9 mouse cellular contexts compared by ENCODE assay signal in the genomic region with DNA sequence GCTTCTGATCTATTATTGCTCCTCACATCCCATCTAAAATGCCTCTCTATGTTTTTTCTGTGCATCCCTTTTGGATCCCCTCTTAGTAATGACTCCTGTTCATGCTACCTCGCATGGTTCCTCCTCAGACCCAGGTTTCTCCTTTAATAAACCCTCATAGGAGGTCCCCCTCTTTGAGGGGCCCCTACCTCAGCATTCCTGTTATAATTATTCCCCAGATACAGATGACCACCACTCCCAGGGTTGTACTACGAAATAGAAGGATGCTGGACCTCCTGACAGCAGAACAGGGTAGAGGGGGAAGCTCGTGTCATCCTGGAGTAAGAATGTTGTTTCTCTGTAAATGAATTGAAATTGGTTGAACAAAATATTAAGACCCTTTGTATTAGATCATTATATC. TPM values are rescaled to one million over a fixed set of nuclear protein-coding genes. Genes with fewer than 3 reads are reported as not detected.
A peak's percentile ranks its signal among the peaks of the same experiment; 100 is the strongest.
DNase-seq lines count a peak whose midpoint lies in the region; ATAC-seq and TF ChIP-seq lines count a peak whose summit lies in the region.
"Had no signal": no experiment of that assay in that cellular context is flagged by ENCODE, and none has a peak within 500 bp of the region (broad histone marks: within the 10 kb centered on the region; RNA-seq: fewer than 3 reads in every experiment).

A gene (plus strand): TSS at position 301 of the 400 bp plus-strand sequence.

- TF ChIP-seq EP300 in MEL (IDR thresholded peaks at IDR 0.05; ENCODE audit: low read depth in 1 of 2, low read length in 2 of 2): no peak

- no peak for ATAC-seq in heart, embryonic 13.5 days (ENCODE audit: extremely low read depth, insufficient number of reproducible peaks, low FRiP score, low TSS enrichment)
- ATAC-seq in forebrain, postnatal 0 days: no peak

- DNase-seq in heart, adult 18-20 months: no peak
- DNase-seq in MEL (ENCODE audit: low read depth, low spot score): no peak
- DNase-seq in forebrain, postnatal 0 days: no peak
- no peak for DNase-seq in thymus, postnatal 25 days
- DNase-seq in right cerebral cortex, postnatal 14 days: no peak
- no peak for DNase-seq in embryo, embryonic 11 days
- DNase-seq: left cerebral cortex, postnatal 4 days had no signal

- no peak within 1 kb of the TSS for H3K27ac ChIP-seq in heart, embryonic 13.5 days (replicated peaks)
- H3K27ac ChIP-seq in MEL (ENCODE audit: control insufficient read depth, low read depth, low read length): no peak within 1 kb of the TSS
- H3K27ac ChIP-seq in forebrain, postnatal 0 days (ENCODE audit: low read depth, low read length): 0 out of 2 replicates have a peak within 1 kb of the TSS, but pooled peaks have one; percentile 40
- no peak within 1 kb of the TSS for H3K27ac ChIP-seq in macrophage

- peak within 1 kb of the TSS; percentile 83 for H3K4me3 ChIP-seq in heart, embryonic 13.5 days
- peak within 1 kb of the TSS; percentile 81 to 88; a peak in 3 of 4 replicates for H3K4me3 ChIP-seq in MEL (ENCODE audit: control insufficient read depth in 1 of 2, insufficient read depth in 1 of 2, low read depth in 2 of 2, low read length in 2 of 2)
- H3K4me3 ChIP-seq in forebrain, postnatal 0 days (ENCODE audit: low read depth, low read length): peak within 1 kb of the TSS; percentile 71
- peak within 1 kb of the TSS; percentile 8; the same call in 1 of the 2 replicates for H3K4me3 ChIP-seq in macrophage (ENCODE audit: inconsistent target)

- H3K9ac ChIP-seq in heart, embryonic 13.5 days: no peak within 1 kb of the TSS
- H3K9ac ChIP-seq in MEL (ENCODE audit: control insufficient read depth, low read depth, low read length, poor library complexity, severe bottlenecking): no peak within 1 kb of the TSS
- peak within 1 kb of the TSS; percentile 63; the same call in 1 of the 2 replicates for H3K9ac ChIP-seq in forebrain, postnatal 0 days

- no peak for TF ChIP-seq POLR2A in MEL (IDR thresholded peaks at IDR 0.05; ENCODE audit: control insufficient read depth in 1 of 2, insufficient read depth in 1 of 2, low read depth in 1 of 2, low read length in 2 of 2, poor library complexity in 1 of 2)

- WGBS in heart, embryonic 13.5 days: 77% methylated on average over 3 of the region's 3 CpGs
- WGBS in forebrain, postnatal 0 days: 87% methylated on average over 3 of the region's 3 CpGs
- 86% methylated on average over 3 of the region's 3 CpGs for WGBS in macrophage (ENCODE audit: missing documents)

- H3K79me2 ChIP-seq in MEL (ENCODE audit: control insufficient read depth, insufficient read depth, low read length, poor library complexity) (peaks cover 3% of the 10 kb centered on the region; the same call in 1 of the 2 replicates), macrophage (ENCODE audit: inconsistent target) (no peaks in the 10 kb centered on the region)

- H3K4me1 ChIP-seq in heart, embryonic 13.5 days: peaks cover 5% of the 10 kb centered on the region
- peaks cover 0 to 6% of the 10 kb centered on the region in 2 experiments; a peak in 2 of 4 replicates for H3K4me1 ChIP-seq in MEL (ENCODE audit: control insufficient read depth in 1 of 2, insufficient read depth in 2 of 2, low read length in 2 of 2)
- H3K4me1 ChIP-seq in forebrain, postnatal 0 days (ENCODE audit: insufficient read depth): 0 out of 2 replicates have a peak, but pooled peaks cover 3% of the 10 kb centered on the region

- H3K9me3 ChIP-seq in heart, embryonic 13.5 days: peaks cover 9% of the 10 kb centered on the region; the same call in 1 of the 2 replicates
- H3K9me3 ChIP-seq in MEL (replicated peaks; ENCODE audit: insufficient read depth, low read length): no peaks in the 10 kb centered on the region
- H3K9me3 ChIP-seq in forebrain, postnatal 0 days (ENCODE audit: low read length): peaks cover 9% of the 10 kb centered on the region; the same call in 1 of the 2 replicates

- peaks cover 18% of the 10 kb centered on the region; the same call in 1 of the 2 replicates for H3K27me3 ChIP-seq in heart, embryonic 13.5 days (replicated peaks)
- peaks cover 6% of the 10 kb centered on the region in 2 experiments; a peak in 3 of 4 replicates for H3K27me3 ChIP-seq in MEL (ENCODE audit: control insufficient read depth in 1 of 2, insufficient read depth in 2 of 2, low read length in 2 of 2)
- no peaks in the 10 kb centered on the region for H3K27me3 ChIP-seq in forebrain, postnatal 0 days (ENCODE audit: insufficient read depth, low read length)

- H3K4me2 ChIP-seq in heart, embryonic 13.5 days: peak within 1 kb of the TSS; percentile 88
- peak within 1 kb of the TSS; percentile 90 for H3K4me2 ChIP-seq in forebrain, postnatal 0 days (ENCODE audit: low read depth)

- no peak for TF ChIP-seq RAD21 in MEL (IDR thresholded peaks at IDR 0.05; ENCODE audit: low read depth, low read length)

- H3K36me3 ChIP-seq in heart, embryonic 13.5 days: peaks cover 7% of the 10 kb centered on the region; the same call in 1 of the 2 replicates
- no peaks in the 10 kb centered on the region; a peak in 1 of 4 replicates for H3K36me3 ChIP-seq in MEL (ENCODE audit: control insufficient read depth in 1 of 2, insufficient read depth in 2 of 2, low read length in 2 of 2)
- H3K36me3 ChIP-seq in forebrain, postnatal 0 days (ENCODE audit: insufficient read depth): peaks cover 2% of the 10 kb centered on the region; the same call in 1 of the 2 replicates
- H3K36me3 ChIP-seq in macrophage (ENCODE audit: inconsistent target): no peaks in the 10 kb centered on the region

- TF ChIP-seq CTCF in MEL (IDR thresholded peaks at IDR 0.05 in 2 of 3, conservative IDR thresholded peaks at IDR 0.05 in 1 of 3; ENCODE audit: control insufficient read depth in 1 of 3, insufficient read depth in 1 of 3, low read depth in 2 of 3, low read length in 3 of 3, poor library complexity in 1 of 3, severe bottlenecking in 1 of 3): no peak
- no peak for TF ChIP-seq CTCF in forebrain, postnatal 0 days (IDR thresholded peaks at IDR 0.05; ENCODE audit: low read depth)

TF ChIP-seq in MEL, 35 proteins besides CTCF, POLR2A, EP300 and RAD21:
- TF ChIP-seq GATA1 (IDR thresholded peaks at IDR 0.05; ENCODE audit: low read depth, low read length): no peak
- TF ChIP-seq ZC3H11A (IDR thresholded peaks at IDR 0.05; ENCODE audit: low read depth, low read length): no peak
- TF ChIP-seq SMC3 (IDR thresholded peaks at IDR 0.05; ENCODE audit: low read depth, low read length): no peak
- TF ChIP-seq E2F4 (IDR thresholded peaks at IDR 0.05; ENCODE audit: borderline replicate concordance, low read depth, low read length): no peak
- no peak for TF ChIP-seq KAT2A (conservative IDR thresholded peaks at IDR 0.05; ENCODE audit: low read depth, low read length)
TF ChIP-seq in MEL: peak in this region for 0.

RNA-seq across cellular contexts. Expression of the gene that starts here (rescaled TPM):
- 2.1 and 3.0 TPM in 2 replicates for polyA plus RNA-seq in heart, embryonic 13.5 days (2015; fragmentation: Nextera tagmentation; extraction: Ambion mirVana)
- 1 to 10 TPM; 6.3 to 6.8 TPM for total RNA-seq in heart, adult 18-20 months (2021)
- 1.3 TPM in 2 replicates for total RNA-seq in MEL (2012; rRNA removed)
- polyA plus RNA-seq in MEL (2012; ENCODE audit: insufficient read depth in 1 of 2, insufficient read length in 2 of 2, low read depth in 1 of 2, low replicate concordance in 2 of 2, missing spikeins in 1 of 2) (under 1 TPM in 1 of 2 experiments, not detected in 1; 0.85 TPM), macrophage (2018) (0.59 to 0.82 TPM (median 0.68 TPM) in 3 replicates)
- total RNA-seq in forebrain, postnatal 0 days (2014; rRNA removed): 7.1 and 12.6 TPM in 2 replicates
- 0.83 and 1.6 TPM in 2 replicates for polyA plus RNA-seq in forebrain, postnatal 0 days (2015; fragmentation: Nextera tagmentation; extraction: Ambion mirVana)
- total RNA-seq in macrophage (2018; cell fraction: chromatin; rRNA removed): 1 to 10 TPM in 18 of 26 experiments, under 1 TPM in 7, not detected in 1; 0.30 to 8.0 (median 2.7) TPM
- total RNA-seq in macrophage (2018; cell fraction: cytosol; rRNA removed): 1 to 10 TPM in 12 of 26 experiments, under 1 TPM in 14; 0.14 to 2.2 (median 0.96) TPM
- total RNA-seq in macrophage (2018; cell fraction: nucleus; rRNA removed): 1 to 10 TPM in 16 of 26 experiments, under 1 TPM in 8, not detected in 2; 0.17 to 5.2 (median 2.2) TPM

Comparison
In these comparisons a context has a peak if more than half of its experiments do, and no peak if none do; other contexts are left out.
1. H3K4me3 ChIP-seq: peak in every context shown above with its lines; median percentile 84 in MEL; 83 in heart, embryonic 13.5 days; 71 in forebrain, postnatal 0 days; 8 in macrophage.